Mouse (Mus musculus) embryo, embryonic 11.5 days (tissue): ENCODE results near the gene Tmem170.

Experiments
- DNase-seq: peaks from one replicate; pipeline ENCODE4 v3.0.0-alpha.2; 2012; ENCODE audit warnings: low read depth, low spot score

Gene Tmem170

GRCm38 (mm10) chr8:111813818-111814217, 62.7 kb downstream of the Tmem170 start:
- DNase-seq = no peak
